Mouse (Mus musculus): ENCODE results near the gene Cacna2d2. TPM values are rescaled to one million over a fixed set of nuclear protein-coding genes. Genes with fewer than 3 reads are reported as not detected.

Cacna2d2 gene
- polyA plus RNA-seq, 1 experiment from 2014 or later = 1.1 TPM

GRCm38 (mm10) chr9:107435285-107435684 lies 35.9 kb downstream of the Cacna2d2 start:
- H3K27ac ChIP-seq = no peak overlapping the region
- no peak overlapping the region; the same call in 1 of the 2 replicates for H3K9ac ChIP-seq
- WGBS = 30% methylated on average over 6 of the region's 6 CpGs
- no peak for ATAC-seq (ENCODE audit: insufficient number of reproducible peaks, insufficient read depth, low FRiP score, low TSS enrichment)
- H3K4me1 ChIP-seq = peaks cover 19% of the 10 kb centered on the region
- no peaks in the 10 kb centered on the region; the same call in 1 of the 2 replicates for H3K27me3 ChIP-seq
- no peaks in the 10 kb centered on the region for H3K9me3 ChIP-seq
- H3K36me3 ChIP-seq = no peaks in the 10 kb centered on the region
- H3K4me2 ChIP-seq (replicated peaks) = 0 out of 2 replicates have a peak overlapping the region, but pooled peaks have one; percentile 9
- no peak overlapping the region for H3K4me3 ChIP-seq

- Histone ChIP-seq H3K27ac (no peak overlapping the region), H3K9ac (no peak overlapping the region), H3K27me3 (no peaks in the 10 kb centered on the region), H3K36me3 (no peaks in the 10 kb centered on the region), H3K4me1 (peaks cover 3% of the 10 kb centered on the region; the same call in 1 of the 2 replicates), H3K4me2 (replicated peaks) (no peak overlapping the region), H3K9me3 (no peaks in the 10 kb centered on the region), H3K4me3 (no peak overlapping the region)
- 65% methylated on average over 4 of the region's 4 CpGs for WGBS
- ATAC-seq (ENCODE audit: insufficient number of reproducible peaks, insufficient read depth, low FRiP score, low TSS enrichment) = no peak
Observed at GRCm38 (mm10) chr9:107442891-107443290, 43.5 kb downstream of the Cacna2d2 start.

GRCm38 (mm10) chr9:107443324-107443723 lies 43.9 kb downstream of the Cacna2d2 start:
- H3K27me3 ChIP-seq = no peaks in the 10 kb centered on the region
- H3K4me1 ChIP-seq = peaks cover 3% of the 10 kb centered on the region; the same call in 1 of the 2 replicates
- WGBS = 71% methylated on average over 12 of the region's 12 CpGs
- H3K4me3 ChIP-seq = no peak overlapping the region
- no peak overlapping the region for H3K9ac ChIP-seq
- no peaks in the 10 kb centered on the region for H3K36me3 ChIP-seq
- no peak overlapping the region for H3K4me2 ChIP-seq (replicated peaks)
- H3K27ac ChIP-seq = no peak overlapping the region
- H3K9me3 ChIP-seq = no peaks in the 10 kb centered on the region
- ATAC-seq (ENCODE audit: insufficient number of reproducible peaks, insufficient read depth, low FRiP score, low TSS enrichment) = no peak

GRCm38 (mm10) chr9:107445011-107445471 lies 45.6 kb downstream of the Cacna2d2 start:
- no peak overlapping the region for H3K4me2 ChIP-seq (replicated peaks)
- H3K9ac ChIP-seq = no peak overlapping the region
- no peaks in the 10 kb centered on the region for H3K9me3 ChIP-seq
- ATAC-seq (ENCODE audit: insufficient number of reproducible peaks, insufficient read depth, low FRiP score, low TSS enrichment) = no peak
- WGBS = 7% methylated on average over 4 of the region's 6 CpGs
- no peak overlapping the region for H3K4me3 ChIP-seq
- peaks cover 6% of the 10 kb centered on the region; the same call in 1 of the 2 replicates for H3K27me3 ChIP-seq
- H3K4me1 ChIP-seq = peaks cover 3% of the 10 kb centered on the region; the same call in 1 of the 2 replicates
- H3K27ac ChIP-seq = no peak overlapping the region
- no peaks in the 10 kb centered on the region for H3K36me3 ChIP-seq

- Histone ChIP-seq H3K9ac (no peak overlapping the region), H3K4me3 (no peak overlapping the region), H3K4me1 (peaks cover 14% of the 10 kb centered on the region; the same call in 1 of the 2 replicates), H3K36me3 (no peaks in the 10 kb centered on the region), H3K9me3 (no peaks in the 10 kb centered on the region), H3K4me2 (replicated peaks) (no peak overlapping the region), H3K27me3 (peaks cover 6% of the 10 kb centered on the region; the same call in 1 of the 2 replicates), H3K27ac (no peak overlapping the region)
- no peak for ATAC-seq (ENCODE audit: insufficient number of reproducible peaks, insufficient read depth, low FRiP score, low TSS enrichment)
- 58% methylated on average over 22 of the region's 22 CpGs for WGBS
Observed at GRCm38 (mm10) chr9:107448805-107449517, 49.5 kb downstream of the Cacna2d2 start.

GRCm38 (mm10) chr9:107451400-107451799 lies 52.0 kb downstream of the Cacna2d2 start:
- ATAC-seq (ENCODE audit: insufficient number of reproducible peaks, insufficient read depth, low FRiP score, low TSS enrichment) = peak; percentile 38; the same call in 1 of the 2 replicates
- Histone ChIP-seq H3K9ac (no peak overlapping the region), H3K4me3 (no peak overlapping the region), H3K27ac (no peak overlapping the region), H3K4me2 (replicated peaks) (no peak overlapping the region), H3K36me3 (no peaks in the 10 kb centered on the region), H3K4me1 (peaks cover 11% of the 10 kb centered on the region; the same call in 1 of the 2 replicates), H3K27me3 (peaks cover 6% of the 10 kb centered on the region; the same call in 1 of the 2 replicates), H3K9me3 (no peaks in the 10 kb centered on the region)
- WGBS = 70% methylated on average over 8 of the region's 8 CpGs

- Histone ChIP-seq H3K9me3 (no peaks in the 10 kb centered on the region), H3K27me3 (peaks cover 10% of the 10 kb centered on the region; the same call in 1 of the 2 replicates), H3K4me1 (peaks cover 11% of the 10 kb centered on the region; the same call in 1 of the 2 replicates), H3K9ac (no peak overlapping the region), H3K27ac (no peak overlapping the region), H3K4me3 (no peak overlapping the region), H3K4me2 (replicated peaks) (no peak overlapping the region), H3K36me3 (no peaks in the 10 kb centered on the region)
- 40% methylated on average over 11 of the region's 11 CpGs for WGBS
- ATAC-seq (ENCODE audit: insufficient number of reproducible peaks, insufficient read depth, low FRiP score, low TSS enrichment) = no peak
Observed at GRCm38 (mm10) chr9:107451891-107452521, 52.6 kb downstream of the Cacna2d2 start.

GRCm38 (mm10) chr9:107452552-107452951 lies 53.1 kb downstream of the Cacna2d2 start:
- WGBS = 18% methylated on average over 4 of the region's 4 CpGs
- Histone ChIP-seq H3K27me3 (peaks cover 10% of the 10 kb centered on the region; the same call in 1 of the 2 replicates), H3K9me3 (no peaks in the 10 kb centered on the region), H3K27ac (no peak overlapping the region), H3K4me3 (no peak overlapping the region), H3K4me1 (peaks cover 11% of the 10 kb centered on the region; the same call in 1 of the 2 replicates), H3K4me2 (replicated peaks) (no peak overlapping the region), H3K9ac (no peak overlapping the region), H3K36me3 (no peaks in the 10 kb centered on the region)
- ATAC-seq (ENCODE audit: insufficient number of reproducible peaks, insufficient read depth, low FRiP score, low TSS enrichment) = no peak

GRCm38 (mm10) chr9:107453151-107453550 lies 53.7 kb downstream of the Cacna2d2 start:
- Histone ChIP-seq H3K27ac (no peak overlapping the region), H3K4me2 (replicated peaks) (no peak overlapping the region), H3K9ac (no peak overlapping the region), H3K4me3 (no peak overlapping the region), H3K27me3 (peaks cover 10% of the 10 kb centered on the region; the same call in 1 of the 2 replicates), H3K4me1 (peaks cover 11% of the 10 kb centered on the region; the same call in 1 of the 2 replicates), H3K9me3 (no peaks in the 10 kb centered on the region), H3K36me3 (no peaks in the 10 kb centered on the region)
- WGBS = 85% methylated on average over 8 of the region's 8 CpGs
- ATAC-seq (ENCODE audit: insufficient number of reproducible peaks, insufficient read depth, low FRiP score, low TSS enrichment) = no peak

- Histone ChIP-seq H3K9me3 (no peaks in the 10 kb centered on the region), H3K27me3 (peaks cover 4% of the 10 kb centered on the region; the same call in 1 of the 2 replicates), H3K27ac (no peak overlapping the region), H3K36me3 (no peaks in the 10 kb centered on the region), H3K4me1 (peaks cover 6% of the 10 kb centered on the region; the same call in 1 of the 2 replicates), H3K4me3 (no peak overlapping the region), H3K4me2 (replicated peaks) (no peak overlapping the region), H3K9ac (no peak overlapping the region)
- ATAC-seq (ENCODE audit: insufficient number of reproducible peaks, insufficient read depth, low FRiP score, low TSS enrichment) = no peak
- WGBS = 78% methylated on average over 15 of the region's 15 CpGs
Observed at GRCm38 (mm10) chr9:107456667-107457066, 57.3 kb downstream of the Cacna2d2 start.

- no peak for ATAC-seq (ENCODE audit: insufficient number of reproducible peaks, insufficient read depth, low FRiP score, low TSS enrichment)
- Histone ChIP-seq H3K4me1 (peaks cover 12% of the 10 kb centered on the region), H3K36me3 (no peaks in the 10 kb centered on the region), H3K9me3 (no peaks in the 10 kb centered on the region), H3K4me2 (replicated peaks) (no peak overlapping the region), H3K27ac (no peak overlapping the region), H3K9ac (no peak overlapping the region), H3K27me3 (0 out of 2 replicates have a peak, but pooled peaks cover 5% of the 10 kb centered on the region), H3K4me3 (no peak overlapping the region)
- WGBS = 74% methylated on average over 5 of the region's 5 CpGs
Observed at GRCm38 (mm10) chr9:107462907-107463306, 63.5 kb downstream of the Cacna2d2 start.
